Comparison of ENCODE assay signal across 26 mouse cellular contexts in the genomic region with DNA sequence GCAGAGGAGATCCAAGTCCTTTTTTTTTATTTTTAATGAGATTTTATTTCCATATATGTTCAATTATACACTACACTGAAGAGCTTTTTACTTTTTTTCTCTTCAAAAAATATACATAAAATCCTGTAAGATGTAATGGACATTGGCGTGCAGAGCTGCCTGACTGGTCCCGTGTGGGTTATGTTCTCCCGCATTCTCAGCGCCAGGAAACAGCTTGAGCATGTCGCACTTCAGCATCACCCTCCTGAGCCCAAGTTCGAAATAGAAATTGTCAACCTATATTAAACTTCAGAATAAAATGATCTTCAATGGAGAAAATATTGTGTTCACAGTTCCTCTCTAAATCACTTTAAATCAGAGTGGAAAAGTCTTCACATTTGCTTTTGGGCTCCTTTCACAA.
"Had no signal": no experiment of that assay in that cellular context is flagged by ENCODE, and none has a peak within 500 bp of the region (broad histone marks: within the 10 kb centered on the region; RNA-seq: fewer than 3 reads in every experiment).

No protein-coding gene starts in this region.

- H3K4me1 ChIP-seq: heart, embryonic 15.5 days; kidney, embryonic 15.5 days; limb, embryonic 13.5 days; limb, embryonic 15.5 days; liver, embryonic 12.5 days had no signal

- H3K9me3 ChIP-seq: heart, embryonic 15.5 days; hindbrain, embryonic 15.5 days; limb, embryonic 15.5 days had no signal

- DNase-seq: gastrocnemius, postnatal 14 days; gastrocnemius, postnatal 36 days; heart, adult 11 months; heart, adult 2 months; heart, postnatal 14 days; heart, postnatal 36 days; kidney, adult 11 months; kidney, adult 2 months; kidney, adult 9 months; kidney, postnatal 14 days; kidney, postnatal 36 days; layer of hippocampus, postnatal 36 days; left cerebral cortex, postnatal 4 days had no signal

- H3K36me3 ChIP-seq: hindbrain, embryonic 15.5 days had no signal

- H3K4me2 ChIP-seq: heart, embryonic 11.5 days; heart, embryonic 13.5 days; heart, embryonic 15.5 days; hindbrain, embryonic 13.5 days; hindbrain, embryonic 15.5 days; kidney, embryonic 15.5 days; limb, embryonic 13.5 days; limb, embryonic 15.5 days; liver, embryonic 12.5 days had no signal

- H3K4me3 ChIP-seq: heart, adult 2 months; heart, embryonic 13.5 days; heart, embryonic 15.5 days; hindbrain, embryonic 13.5 days; hindbrain, embryonic 15.5 days; kidney, embryonic 15.5 days; limb, embryonic 13.5 days; limb, embryonic 15.5 days; liver, embryonic 12.5 days had no signal

- ATAC-seq: hindbrain, postnatal 0 days; intestine, embryonic 16.5 days; liver, embryonic 12.5 days had no signal

- H3K27me3 ChIP-seq: heart, embryonic 13.5 days; heart, embryonic 15.5 days; hindbrain, embryonic 13.5 days; hindbrain, embryonic 15.5 days; kidney, embryonic 15.5 days; limb, embryonic 13.5 days; limb, embryonic 15.5 days; liver, embryonic 12.5 days had no signal

- H3K27ac ChIP-seq: heart, adult 2 months; heart, embryonic 13.5 days; heart, embryonic 15.5 days; hindbrain, embryonic 13.5 days; hindbrain, embryonic 15.5 days; hindbrain, postnatal 0 days; kidney, embryonic 15.5 days; kidney, postnatal 0 days; limb, embryonic 13.5 days; limb, embryonic 15.5 days; liver, embryonic 12.5 days; liver, embryonic 14.5 days had no signal

- H3K9ac ChIP-seq: heart, embryonic 13.5 days; heart, embryonic 15.5 days; hindbrain, embryonic 13.5 days; hindbrain, embryonic 15.5 days; kidney, embryonic 15.5 days; limb, embryonic 13.5 days; limb, embryonic 15.5 days; liver, embryonic 12.5 days; liver, embryonic 14.5 days had no signal
